ENCODE assay signal across 12 mouse cellular contexts in the genomic region with DNA sequence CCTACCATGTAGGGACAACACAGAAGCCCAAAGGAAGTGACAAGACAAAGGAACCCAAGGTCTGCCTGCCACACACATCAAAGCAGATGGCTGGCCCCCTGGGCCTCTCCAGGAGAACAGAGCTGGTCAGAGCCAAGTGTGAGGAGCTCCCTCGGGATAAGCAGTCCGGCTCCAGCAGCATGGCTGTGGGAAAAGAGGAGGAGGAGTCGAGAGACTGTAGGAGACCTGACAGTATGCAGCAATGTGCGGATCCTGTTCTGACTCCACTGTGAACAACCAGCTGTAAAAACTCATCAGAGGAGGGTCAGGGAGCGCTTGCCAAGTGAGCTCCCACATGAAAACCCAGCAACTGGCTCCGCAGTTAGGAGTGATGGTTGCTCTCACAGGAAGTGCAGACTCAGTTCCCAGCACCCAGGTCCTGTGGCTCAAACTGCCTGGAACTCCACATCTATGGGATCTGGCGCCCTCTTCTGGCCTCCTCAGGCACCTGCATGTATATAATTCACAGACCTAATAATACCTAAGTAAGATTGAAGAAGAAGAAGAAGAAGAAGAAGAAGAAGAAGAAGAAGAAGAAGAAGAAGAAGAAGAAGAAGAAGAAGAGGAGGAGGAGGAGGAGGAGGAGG.
DNase-seq lines count a peak whose midpoint lies in the region; ATAC-seq and TF ChIP-seq lines count a peak whose summit lies in the region.
"Had no signal": no experiment of that assay in that cellular context is flagged by ENCODE, and none has a peak within 500 bp of the region (broad histone marks: within the 10 kb centered on the region; RNA-seq: fewer than 3 reads in every experiment).

No protein-coding gene starts in this region.

- H3K27ac ChIP-seq in liver, adult 2 months (replicated peaks; ENCODE audit: insufficient read depth, low read depth, low read length) = no peak overlapping the region
- no peak overlapping the region for H3K27ac ChIP-seq in liver, embryonic 12.5 days
- H3K27ac ChIP-seq: forebrain, embryonic 13.5 days had no signal

- no peak for TF ChIP-seq POLR2A in liver, adult 2 months (IDR thresholded peaks at IDR 0.05; ENCODE audit: extremely low read depth, insufficient read depth, low read length)
- no peak for TF ChIP-seq POLR2A in brain, embryonic 14.5 days (IDR thresholded peaks at IDR 0.05; ENCODE audit: borderline replicate concordance, extremely low read depth, insufficient read depth, insufficient read length, poor library complexity, severe bottlenecking)

- H3K27me3 ChIP-seq in liver, adult 2 months (ENCODE audit: control insufficient read depth, insufficient read depth, low read length) = no peaks in the 10 kb centered on the region
- no peaks in the 10 kb centered on the region for H3K27me3 ChIP-seq in liver, embryonic 12.5 days (replicated peaks)
- H3K27me3 ChIP-seq in E14TG2a.4 (ENCODE audit: insufficient read depth, low read length) = peaks cover 16% of the 10 kb centered on the region
- H3K27me3 ChIP-seq: embryonic facial prominence, embryonic 13.5 days; forebrain, embryonic 13.5 days had no signal

- H3K9me3 ChIP-seq in liver, embryonic 12.5 days (replicated peaks) = peaks cover 8% of the 10 kb centered on the region
- peaks cover 7% of the 10 kb centered on the region for H3K9me3 ChIP-seq in E14TG2a.4 (ENCODE audit: low read length)

- 94% methylated on average over 7 of the region's 7 CpGs for WGBS in liver, adult 2 months
- WGBS in liver, embryonic 12.5 days (ENCODE audit: insufficient replicate concordance) = 73% methylated on average over 7 of the region's 7 CpGs

- TF ChIP-seq CTCF in liver, adult 2 months (IDR thresholded peaks at IDR 0.05; ENCODE audit: low read depth, low read length) = peak; percentile 40
- TF ChIP-seq CTCF in E14TG2a.4 (conservative IDR thresholded peaks at IDR 0.05; ENCODE audit: low read length) = peak; percentile 27; the same call in 1 of the 2 replicates
- TF ChIP-seq CTCF in brain, embryonic 14.5 days (IDR thresholded peaks at IDR 0.05; ENCODE audit: borderline replicate concordance, extremely low read depth, insufficient read depth, insufficient read length) = peak; percentile 10; the same call in 1 of the 2 replicates

- H3K4me1 ChIP-seq in liver, adult 2 months (ENCODE audit: control insufficient read depth, insufficient read depth, low read length) = 0 out of 2 replicates have a peak, but pooled peaks cover 3% of the 10 kb centered on the region
- H3K4me1 ChIP-seq in liver, embryonic 12.5 days = peaks cover 8% of the 10 kb centered on the region; the same call in 1 of the 2 replicates
- H3K4me1 ChIP-seq in E14TG2a.4 (replicated peaks; ENCODE audit: low read depth, low read length) = peaks cover 21% of the 10 kb centered on the region
- H3K4me1 ChIP-seq: forebrain, embryonic 13.5 days had no signal

- H3K36me3 ChIP-seq in liver, adult 2 months (ENCODE audit: control insufficient read depth, insufficient read depth, low read length) = no peaks in the 10 kb centered on the region
- no peaks in the 10 kb centered on the region for H3K36me3 ChIP-seq in liver, embryonic 12.5 days
- H3K36me3 ChIP-seq in E14TG2a.4 (ENCODE audit: insufficient read depth, low read length) = no peaks in the 10 kb centered on the region
- H3K36me3 ChIP-seq: embryonic facial prominence, embryonic 13.5 days had no signal

- no peak overlapping the region for H3K9ac ChIP-seq in liver, adult 2 months (ENCODE audit: low read depth, low read length)
- no peak overlapping the region for H3K9ac ChIP-seq in liver, embryonic 12.5 days
- H3K9ac ChIP-seq: embryonic facial prominence, embryonic 13.5 days; forebrain, embryonic 13.5 days had no signal

- ATAC-seq in liver, embryonic 12.5 days = no peak
- ATAC-seq: forebrain, embryonic 13.5 days had no signal

- no peaks in the 10 kb centered on the region for H3K79me2 ChIP-seq in liver, adult 2 months (ENCODE audit: control insufficient read depth, insufficient read depth, low read length)

- no peak overlapping the region for H3K4me3 ChIP-seq in liver, adult 2 months (ENCODE audit: insufficient read depth, low read depth, low read length)
- H3K4me3 ChIP-seq in liver, embryonic 12.5 days = no peak overlapping the region
- H3K4me3 ChIP-seq in E14TG2a.4 (replicated peaks; ENCODE audit: low read length) = no peak overlapping the region
- H3K4me3 ChIP-seq: embryonic facial prominence, embryonic 13.5 days; forebrain, embryonic 13.5 days had no signal

- H3K4me2 ChIP-seq in liver, embryonic 12.5 days = no peak overlapping the region
- H3K4me2 ChIP-seq: embryonic facial prominence, embryonic 13.5 days; forebrain, embryonic 13.5 days had no signal

- peak; percentile 45 for DNase-seq in gastrocnemius, postnatal 25 days
- no peak for DNase-seq in gastrocnemius, adult 18-20 months (ENCODE audit: low spot score)
- no peak for DNase-seq in liver, adult 2 months (ENCODE audit: extremely low read depth, low read depth, low spot score)
- DNase-seq in brain, embryonic 14.5 days (ENCODE audit: low read depth) = no peak
- DNase-seq in embryo, embryonic 10 days (ENCODE audit: low spot score) = no peak
- DNase-seq in lung, postnatal 4 days = no peak
- DNase-seq: cerebellum, adult 9-10 months; gastrocnemius, postnatal 10 days had no signal
